Mouse (Mus musculus): ENCODE measurements around the gene Tmem131. TPM values are rescaled to one million over a fixed set of nuclear protein-coding genes. Genes with fewer than 3 reads are reported as not detected.
A peak's percentile ranks its signal among the peaks of the same experiment; 100 is the strongest.

Gene Tmem131
- polyA plus RNA-seq, 2 experiments = 10.6 to 14.9 TPM

DNA sequence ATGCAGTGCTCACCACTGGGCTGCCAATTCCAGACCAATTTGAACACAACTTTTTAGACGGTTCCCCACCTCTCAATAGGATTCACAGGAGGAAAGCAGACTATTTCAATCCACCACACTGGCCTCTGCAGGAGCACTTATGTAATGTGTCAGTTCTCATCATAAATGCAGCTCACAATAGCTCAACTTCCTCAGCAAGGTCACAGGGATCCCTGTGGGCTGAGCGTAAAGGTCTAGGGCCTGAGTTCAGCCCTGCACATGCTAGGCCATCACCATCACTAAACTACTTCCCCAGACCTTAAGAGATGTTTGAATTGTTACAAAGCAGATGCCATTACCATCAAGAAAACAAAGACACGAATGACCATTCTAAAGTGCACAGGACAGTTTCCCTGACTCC lies 58.9 kb downstream of the Tmem131 start:
- DNase-seq (ENCODE audit: low read depth in 3 of 3, low spot score in 3 of 3) = no peak
- H3K4me3 ChIP-seq (ENCODE audit: insufficient read depth in 1 of 2, low read depth in 2 of 2, low read length in 2 of 2) = no peak overlapping the region
- H3K9ac ChIP-seq (replicated peaks) = no peak overlapping the region
- H3K4me2 ChIP-seq (ENCODE audit: low read depth) = no peak overlapping the region
- peaks cover 0 to 5% of the 10 kb centered on the region in 2 experiments; a peak in 2 of 4 replicates for H3K4me1 ChIP-seq (replicated peaks; ENCODE audit: control insufficient read depth in 2 of 2, insufficient read depth in 2 of 2, low read length in 1 of 2)
- H3K9me3 ChIP-seq (ENCODE audit: control insufficient read depth, low read length) = no peaks in the 10 kb centered on the region
- H3K27ac ChIP-seq = no peak overlapping the region
- TF ChIP-seq CTCF (IDR thresholded peaks at IDR 0.05; ENCODE audit: low read depth) = no peak
- peaks cover 30% of the 10 kb centered on the region for H3K36me3 ChIP-seq (replicated peaks; ENCODE audit: control insufficient read depth, insufficient read depth, low read depth)
- WGBS (ENCODE audit: insufficient replicate concordance) = 63% methylated on average over 3 of the region's 3 CpGs
- ATAC-seq (ENCODE audit: insufficient read depth) = no peak
- H3K27me3 ChIP-seq (ENCODE audit: control insufficient read depth, insufficient read depth, low read length) = no peaks in the 10 kb centered on the region

- H3K4me2 ChIP-seq (ENCODE audit: low read depth) = no peak overlapping the region
- peaks cover 31% of the 10 kb centered on the region for H3K36me3 ChIP-seq (replicated peaks; ENCODE audit: control insufficient read depth, insufficient read depth, low read depth)
- H3K27me3 ChIP-seq (ENCODE audit: control insufficient read depth, insufficient read depth, low read length) = no peaks in the 10 kb centered on the region
- DNase-seq (ENCODE audit: low read depth in 3 of 3, low spot score in 3 of 3) (no peak), ATAC-seq (ENCODE audit: insufficient read depth) (no peak)
- no peak for TF ChIP-seq EP300 (IDR thresholded peaks at IDR 0.05; ENCODE audit: low read depth)
- no peak for TF ChIP-seq CTCF (IDR thresholded peaks at IDR 0.05; ENCODE audit: low read depth)
- no peak overlapping the region for H3K27ac ChIP-seq
- H3K9ac ChIP-seq (replicated peaks) = no peak overlapping the region
- H3K4me3 ChIP-seq (ENCODE audit: insufficient read depth in 1 of 2, low read depth in 2 of 2, low read length in 2 of 2) = no peak overlapping the region
- WGBS (ENCODE audit: insufficient replicate concordance) = 56% methylated on average over 2 of the region's 2 CpGs
- H3K9me3 ChIP-seq (ENCODE audit: control insufficient read depth, low read length) = no peaks in the 10 kb centered on the region
- peaks cover 0 to 5% of the 10 kb centered on the region in 2 experiments; a peak in 2 of 4 replicates for H3K4me1 ChIP-seq (replicated peaks; ENCODE audit: control insufficient read depth in 2 of 2, insufficient read depth in 2 of 2, low read length in 1 of 2)
These were observed 59.7 kb downstream of the Tmem131 start for GRCm38 (mm10) chr1:36883805-36884204.

- 15% methylated on average over 1 of the region's 1 CpGs for WGBS (ENCODE audit: insufficient replicate concordance)
- TF ChIP-seq CTCF (IDR thresholded peaks at IDR 0.05; ENCODE audit: low read depth) (no peak), EP300 (IDR thresholded peaks at IDR 0.05; ENCODE audit: low read depth) (no peak)
- no peaks in the 10 kb centered on the region for H3K27me3 ChIP-seq (ENCODE audit: control insufficient read depth, insufficient read depth, low read length)
- DNase-seq (ENCODE audit: low read depth in 3 of 3, low spot score in 3 of 3) (no peak), ATAC-seq (ENCODE audit: insufficient read depth) (no peak)
- no peak overlapping the region for H3K9ac ChIP-seq (replicated peaks)
- peaks cover 0 to 2% of the 10 kb centered on the region in 2 experiments; a peak in 3 of 4 replicates for H3K4me1 ChIP-seq (replicated peaks; ENCODE audit: control insufficient read depth in 2 of 2, insufficient read depth in 2 of 2, low read length in 1 of 2)
- no peak overlapping the region for H3K4me2 ChIP-seq (ENCODE audit: low read depth)
- H3K9me3 ChIP-seq (ENCODE audit: control insufficient read depth, low read length) = no peaks in the 10 kb centered on the region
- H3K27ac ChIP-seq = no peak overlapping the region
- peaks cover 16% of the 10 kb centered on the region for H3K36me3 ChIP-seq (replicated peaks; ENCODE audit: control insufficient read depth, insufficient read depth, low read depth)
- H3K4me3 ChIP-seq (ENCODE audit: insufficient read depth in 1 of 2, low read depth in 2 of 2, low read length in 2 of 2) = no peak overlapping the region
These were observed 64.3 kb downstream of the Tmem131 start for GRCm38 (mm10) chr1:36879154-36879553.

DNA sequence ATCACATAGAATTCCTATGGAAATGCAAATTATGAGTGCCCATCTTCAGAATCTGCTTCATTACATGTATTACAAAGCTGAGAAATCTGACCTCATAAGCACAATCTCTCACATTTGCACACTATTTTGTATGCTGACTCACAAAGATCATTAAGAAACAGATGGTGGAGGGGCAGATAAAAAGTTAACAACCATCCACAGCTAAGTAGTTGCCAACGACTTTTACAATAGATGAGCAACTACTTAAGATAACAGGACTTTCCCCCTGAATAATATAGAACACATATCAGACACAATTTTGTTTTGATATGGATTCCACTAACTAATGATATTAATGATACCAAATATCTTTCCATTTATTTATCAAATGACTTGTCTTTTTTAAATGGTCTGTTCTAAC lies 66.3 kb downstream of the Tmem131 start:
- H3K9ac ChIP-seq (replicated peaks) = no peak overlapping the region
- ATAC-seq (ENCODE audit: insufficient read depth) (peak; percentile 51), DNase-seq (ENCODE audit: low read depth in 3 of 3, low spot score in 3 of 3) (peak in 1 of 3 experiments; percentile 26)
- H3K4me2 ChIP-seq (ENCODE audit: low read depth) = no peak overlapping the region
- H3K36me3 ChIP-seq (replicated peaks; ENCODE audit: control insufficient read depth, insufficient read depth, low read depth) = peaks cover 20% of the 10 kb centered on the region
- no peak overlapping the region for H3K27ac ChIP-seq
- peaks cover 0 to 2% of the 10 kb centered on the region in 2 experiments; a peak in 2 of 4 replicates for H3K4me1 ChIP-seq (replicated peaks; ENCODE audit: control insufficient read depth in 2 of 2, insufficient read depth in 2 of 2, low read length in 1 of 2)
- H3K9me3 ChIP-seq (ENCODE audit: control insufficient read depth, low read length) = no peaks in the 10 kb centered on the region
- no peak overlapping the region for H3K4me3 ChIP-seq (ENCODE audit: insufficient read depth in 1 of 2, low read depth in 2 of 2, low read length in 2 of 2)
- no peaks in the 10 kb centered on the region for H3K27me3 ChIP-seq (ENCODE audit: control insufficient read depth, insufficient read depth, low read length)
- peak; percentile 68 for TF ChIP-seq EP300 (IDR thresholded peaks at IDR 0.05; ENCODE audit: low read depth)
- no peak for TF ChIP-seq CTCF (IDR thresholded peaks at IDR 0.05; ENCODE audit: low read depth)
- WGBS (ENCODE audit: insufficient replicate concordance) = 14% methylated on average over 1 of the region's 1 CpGs

DNA sequence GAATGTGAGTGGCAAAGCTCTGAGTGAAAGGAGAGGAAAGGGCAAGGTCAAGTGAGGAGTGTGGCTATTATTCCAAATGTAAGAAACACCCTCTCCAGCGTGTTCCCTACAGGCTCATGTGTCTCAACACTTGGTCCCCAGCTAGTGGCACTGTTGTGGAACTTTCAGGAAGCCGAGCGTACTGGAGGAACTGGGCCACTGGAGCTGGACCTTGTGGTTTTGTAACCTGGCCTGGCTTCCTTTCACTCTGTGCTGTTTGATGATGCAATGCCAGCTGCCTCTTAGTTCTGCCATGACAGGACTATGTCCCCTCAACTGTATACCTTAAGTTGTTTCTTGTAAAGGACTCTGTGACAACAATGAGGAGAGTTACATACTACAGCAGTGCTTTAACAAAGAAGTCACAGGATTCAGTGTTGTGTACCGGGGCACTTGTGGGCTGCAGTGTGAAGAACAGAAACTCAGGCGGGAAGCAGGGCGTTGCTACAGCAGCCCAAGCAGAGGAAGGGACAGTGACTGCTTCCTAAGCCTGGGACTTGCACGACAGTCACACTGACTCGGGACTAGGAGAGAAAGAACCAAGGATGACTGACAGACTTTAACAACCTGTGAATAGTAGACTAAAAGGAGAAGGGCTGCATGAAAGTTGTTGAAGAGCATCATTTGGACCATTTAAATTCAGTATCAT lies 68.4 kb downstream of the Tmem131 start:
- TF ChIP-seq EP300 (IDR thresholded peaks at IDR 0.05; ENCODE audit: low read depth) = no peak
- no peak for TF ChIP-seq CTCF (IDR thresholded peaks at IDR 0.05; ENCODE audit: low read depth)
- Histone ChIP-seq H3K9me3 (ENCODE audit: control insufficient read depth, low read length) (no peaks in the 10 kb centered on the region), H3K4me3 (ENCODE audit: insufficient read depth in 1 of 2, low read depth in 2 of 2, low read length in 2 of 2) (no peak overlapping the region), H3K9ac (replicated peaks) (no peak overlapping the region), H3K27ac (no peak overlapping the region), H3K4me1 (replicated peaks; ENCODE audit: control insufficient read depth in 2 of 2, insufficient read depth in 2 of 2, low read length in 1 of 2) (peaks cover 0 to 2% of the 10 kb centered on the region in 2 experiments; a peak in 2 of 4 replicates), H3K4me2 (ENCODE audit: low read depth) (no peak overlapping the region), H3K36me3 (replicated peaks; ENCODE audit: control insufficient read depth, insufficient read depth, low read depth) (peaks cover 26% of the 10 kb centered on the region), H3K27me3 (ENCODE audit: control insufficient read depth, insufficient read depth, low read length) (no peaks in the 10 kb centered on the region)
- 52% methylated on average over 8 of the region's 8 CpGs for WGBS (ENCODE audit: insufficient replicate concordance)
- DNase-seq (ENCODE audit: low read depth in 3 of 3, low spot score in 3 of 3) = no peak
- ATAC-seq (ENCODE audit: insufficient read depth) = no peak
